Mouse (Mus musculus): ENCODE measurements around the gene Urm1. TPM values are rescaled to one million over a fixed set of nuclear protein-coding genes. Genes with fewer than 3 reads are reported as not detected.

Gene Urm1
- total and polyA plus RNA-seq, 3 experiments: 15.2 to 43.5 (median 19.9) TPM

DNA sequence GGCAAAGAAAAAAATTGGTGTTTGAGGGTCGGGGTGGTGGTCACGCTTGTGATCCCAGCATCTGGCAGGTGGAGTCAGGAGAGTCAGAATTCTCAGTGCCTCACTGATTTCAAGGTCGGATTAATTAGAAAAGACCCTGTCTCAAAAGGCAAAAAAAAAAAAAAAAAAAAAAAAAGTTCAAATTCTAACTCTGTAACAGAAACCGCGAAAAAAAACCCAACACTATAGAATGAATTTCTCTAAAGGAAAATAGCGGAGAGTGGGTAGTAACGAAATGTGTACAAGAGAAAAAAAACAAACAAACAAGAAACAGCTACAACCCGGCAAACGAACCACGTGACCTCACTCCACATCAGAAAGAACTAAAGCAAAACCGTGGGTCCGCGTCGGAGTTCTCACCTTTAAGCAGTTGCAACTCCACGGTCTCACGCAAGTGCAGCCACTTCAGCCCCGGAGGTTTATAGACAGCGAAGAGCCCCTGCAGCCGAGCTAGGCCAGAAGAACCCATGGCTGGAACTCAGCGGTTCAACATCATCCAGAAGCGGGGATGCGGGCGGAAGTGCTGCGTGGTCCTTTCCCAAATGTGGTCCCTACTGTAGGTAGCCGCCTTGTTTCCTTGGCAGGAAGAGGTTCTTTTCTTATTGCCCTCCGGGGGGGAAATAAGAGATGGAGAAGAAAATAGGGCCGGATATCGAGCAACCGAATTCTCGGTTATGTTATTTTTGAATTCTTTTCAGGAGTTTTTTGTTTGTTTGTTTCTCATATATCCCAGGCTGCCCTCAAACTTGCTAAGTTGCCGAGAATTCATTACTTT is 32.6 kb upstream of the Urm1 start, which contains the start of gene Coq4:
Coq4 (plus strand) TSS at position 390 of the 814 bp plus-strand sequence.
- Histone ChIP-seq H3K4me1 (ENCODE audit: insufficient read depth, low read depth, low read length) (peaks cover 24% of the 10 kb centered on the region), H3K36me3 (replicated peaks) (peaks cover 74% of the 10 kb centered on the region), H3K27me3 (ENCODE audit: insufficient read depth, low read length) (no peaks in the 10 kb centered on the region), H3K4me3 (ENCODE audit: low read depth, low read length) (peak within 1 kb of the TSS; percentile 88), H3K9me3 (replicated peaks) (no peaks in the 10 kb centered on the region)
- no peak for TF ChIP-seq GATA2 (IDR thresholded peaks at IDR 0.05; ENCODE audit: borderline replicate concordance, low read depth, low read length)
- TF ChIP-seq POLR2AphosphoS5 (IDR thresholded peaks at IDR 0.05; ENCODE audit: insufficient replicate concordance, low read depth, low read length): no peak
- TF ChIP-seq CTCF (IDR thresholded peaks at IDR 0.05; ENCODE audit: low read depth, low read length): no peak
- TF ChIP-seq GATA1 (IDR thresholded peaks at IDR 0.05; ENCODE audit: borderline replicate concordance, low read length): no peak
- no peak for TF ChIP-seq TAL1 (conservative IDR thresholded peaks at IDR 0.05; ENCODE audit: low read depth, low read length)
- ATAC-seq (ENCODE audit: extremely low read depth, insufficient number of reproducible peaks, low FRiP score, poor library complexity, severe bottlenecking): peak; percentile 75
- DNase-seq (ENCODE audit: low spot score): peak; percentile 87

DNA sequence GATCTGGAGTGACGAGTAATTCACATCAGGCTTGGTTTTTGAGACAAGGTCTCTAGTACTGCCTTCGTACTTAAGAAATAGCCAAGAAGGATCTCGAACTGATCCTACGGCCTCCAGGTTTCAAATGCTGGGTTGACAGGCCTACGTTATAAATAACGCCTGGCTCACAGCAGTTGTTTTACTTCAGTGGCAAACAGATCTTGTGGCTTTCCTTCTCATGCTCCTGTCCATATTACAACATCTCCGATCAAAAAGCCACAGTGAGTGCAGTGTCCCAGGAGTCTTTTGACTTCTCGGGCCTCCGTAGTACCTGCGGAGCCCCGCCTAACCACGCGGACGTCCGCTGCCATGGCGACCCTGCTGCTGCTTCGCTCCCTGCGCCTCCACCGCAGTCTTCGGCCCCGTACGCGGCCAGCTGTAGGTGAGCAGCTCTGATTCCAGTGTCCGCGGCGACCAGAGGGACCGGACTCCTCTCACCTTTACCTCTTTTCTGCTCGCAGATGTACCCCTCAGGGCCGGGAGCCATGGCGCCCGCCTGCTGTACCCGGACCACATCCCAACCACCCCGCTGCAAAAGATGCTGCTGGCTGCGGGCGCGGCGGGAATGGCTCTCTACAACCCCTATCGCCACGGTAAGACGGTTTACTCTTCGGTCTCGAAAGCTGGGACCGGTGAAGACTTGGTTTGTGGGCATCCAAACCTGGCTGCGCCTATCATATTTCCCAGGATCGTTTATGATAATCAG is 31.8 kb upstream of the Urm1 start, which contains the start of gene Trub2:
Trub2 (minus strand) TSS at position 566 of the 745 bp plus-strand sequence.
- ATAC-seq (ENCODE audit: extremely low read depth, insufficient number of reproducible peaks, low FRiP score, poor library complexity, severe bottlenecking) (peak; percentile 47; the same call in 1 of the 2 replicates), DNase-seq (ENCODE audit: low spot score) (peak; percentile 75)
- Histone ChIP-seq H3K4me3 (ENCODE audit: low read depth, low read length) (peak within 1 kb of the TSS; percentile 88), H3K9me3 (replicated peaks) (no peaks in the 10 kb centered on the region), H3K36me3 (replicated peaks) (peaks cover 74% of the 10 kb centered on the region), H3K27me3 (ENCODE audit: insufficient read depth, low read length) (no peaks in the 10 kb centered on the region), H3K4me1 (ENCODE audit: insufficient read depth, low read depth, low read length) (peaks cover 27% of the 10 kb centered on the region)
- TF ChIP-seq POLR2AphosphoS5 (IDR thresholded peaks at IDR 0.05; ENCODE audit: insufficient replicate concordance, low read depth, low read length) (no peak), GATA2 (IDR thresholded peaks at IDR 0.05; ENCODE audit: borderline replicate concordance, low read depth, low read length) (no peak), TAL1 (conservative IDR thresholded peaks at IDR 0.05; ENCODE audit: low read depth, low read length) (no peak), GATA1 (IDR thresholded peaks at IDR 0.05; ENCODE audit: borderline replicate concordance, low read length) (no peak), CTCF (IDR thresholded peaks at IDR 0.05; ENCODE audit: low read depth, low read length) (no peak)

- ATAC-seq (ENCODE audit: extremely low read depth, insufficient number of reproducible peaks, low FRiP score, poor library complexity, severe bottlenecking) (no peak), DNase-seq (ENCODE audit: low spot score) (no peak)
- H3K36me3 ChIP-seq (replicated peaks): peaks cover 78% of the 10 kb centered on the region
- H3K4me1 ChIP-seq (ENCODE audit: insufficient read depth, low read depth, low read length): peaks cover 14% of the 10 kb centered on the region
- TF ChIP-seq GATA2 (IDR thresholded peaks at IDR 0.05; ENCODE audit: borderline replicate concordance, low read depth, low read length): no peak
- no peak for TF ChIP-seq CTCF (IDR thresholded peaks at IDR 0.05; ENCODE audit: low read depth, low read length)
- no peak for TF ChIP-seq POLR2AphosphoS5 (IDR thresholded peaks at IDR 0.05; ENCODE audit: insufficient replicate concordance, low read depth, low read length)
- TF ChIP-seq TAL1 (conservative IDR thresholded peaks at IDR 0.05; ENCODE audit: low read depth, low read length): no peak
- TF ChIP-seq GATA1 (IDR thresholded peaks at IDR 0.05; ENCODE audit: borderline replicate concordance, low read length): no peak
- H3K9me3 ChIP-seq (replicated peaks): no peaks in the 10 kb centered on the region
- H3K27me3 ChIP-seq (ENCODE audit: insufficient read depth, low read length): no peaks in the 10 kb centered on the region
- no peak overlapping the region for H3K4me3 ChIP-seq (ENCODE audit: low read depth, low read length)
These were observed 26.9 kb upstream of the Urm1 start for GRCm38 (mm10) chr2:29792772-29793487.

- TF ChIP-seq GATA1 (IDR thresholded peaks at IDR 0.05; ENCODE audit: borderline replicate concordance, low read length): no peak
- no peak for TF ChIP-seq TAL1 (conservative IDR thresholded peaks at IDR 0.05; ENCODE audit: low read depth, low read length)
- no peak for TF ChIP-seq GATA2 (IDR thresholded peaks at IDR 0.05; ENCODE audit: borderline replicate concordance, low read depth, low read length)
- TF ChIP-seq POLR2AphosphoS5 (IDR thresholded peaks at IDR 0.05; ENCODE audit: insufficient replicate concordance, low read depth, low read length): no peak
- no peak for TF ChIP-seq CTCF (IDR thresholded peaks at IDR 0.05; ENCODE audit: low read depth, low read length)
- peaks cover 17% of the 10 kb centered on the region for H3K4me1 ChIP-seq (ENCODE audit: insufficient read depth, low read depth, low read length)
- DNase-seq (ENCODE audit: low spot score) (peak; percentile 96), ATAC-seq (ENCODE audit: extremely low read depth, insufficient number of reproducible peaks, low FRiP score, poor library complexity, severe bottlenecking) (peak; percentile 62; the same call in 1 of the 2 replicates)
- no peaks in the 10 kb centered on the region for H3K9me3 ChIP-seq (replicated peaks)
- peaks cover 13% of the 10 kb centered on the region for H3K27me3 ChIP-seq (ENCODE audit: insufficient read depth, low read length)
- H3K4me3 ChIP-seq (ENCODE audit: low read depth, low read length): peak within 1 kb of the TSS; percentile 92
- peaks cover 34% of the 10 kb centered on the region for H3K36me3 ChIP-seq (replicated peaks)
These were observed 17.6 kb upstream of the Urm1 start, which contains the start of gene Slc27a4 for GRCm38 (mm10) chr2:29802075-29802826. Gene Slc27a4, plus strand, starts transcription at chr2:29802634.

DNA sequence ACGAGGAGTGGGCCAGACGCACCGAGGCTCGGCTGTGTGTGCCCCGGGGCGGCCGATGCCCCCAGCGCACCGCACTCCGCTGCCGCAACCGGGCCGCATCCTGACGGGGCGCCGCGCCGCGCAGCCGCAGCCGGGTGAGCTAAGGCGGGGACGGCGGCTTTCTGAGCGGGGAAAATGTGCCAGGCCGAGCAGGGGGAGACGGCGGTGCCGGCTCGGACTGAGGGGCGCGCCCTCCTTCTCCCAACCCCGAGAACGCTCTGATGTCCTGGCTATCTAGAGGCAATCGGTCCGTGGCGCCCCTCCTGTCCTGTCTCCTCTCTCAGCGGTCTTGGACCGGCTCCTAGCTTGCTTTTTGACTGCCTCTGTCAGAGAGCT is 17.1 kb upstream of the Urm1 start:
- Histone ChIP-seq H3K36me3 (replicated peaks) (peaks cover 38% of the 10 kb centered on the region), H3K4me1 (ENCODE audit: insufficient read depth, low read depth, low read length) (peaks cover 17% of the 10 kb centered on the region), H3K9me3 (replicated peaks) (no peaks in the 10 kb centered on the region), H3K4me3 (ENCODE audit: low read depth, low read length) (peak overlapping the region; percentile 92), H3K27me3 (ENCODE audit: insufficient read depth, low read length) (peaks cover 13% of the 10 kb centered on the region)
- DNase-seq (ENCODE audit: low spot score) (peak; percentile 33), ATAC-seq (ENCODE audit: extremely low read depth, insufficient number of reproducible peaks, low FRiP score, poor library complexity, severe bottlenecking) (no peak)
- no peak for TF ChIP-seq POLR2AphosphoS5 (IDR thresholded peaks at IDR 0.05; ENCODE audit: insufficient replicate concordance, low read depth, low read length)
- no peak for TF ChIP-seq TAL1 (conservative IDR thresholded peaks at IDR 0.05; ENCODE audit: low read depth, low read length)
- TF ChIP-seq GATA1 (IDR thresholded peaks at IDR 0.05; ENCODE audit: borderline replicate concordance, low read length): no peak
- no peak for TF ChIP-seq GATA2 (IDR thresholded peaks at IDR 0.05; ENCODE audit: borderline replicate concordance, low read depth, low read length)
- no peak for TF ChIP-seq CTCF (IDR thresholded peaks at IDR 0.05; ENCODE audit: low read depth, low read length)
